Mouse (Mus musculus) limb, embryonic 11.5 days (tissue): ENCODE results near the gene Il20ra. TPM values are rescaled to one million over a fixed set of nuclear protein-coding genes. Genes with fewer than 3 reads are reported as not detected.

ENCODE experiments used
- ATAC-seq: fragments of 200-750 bp; cut with Nextera tagmentation; 2 replicates; pipeline ENCODE4 v1.8.0; 2017; ENCODE audit warnings: low read depth; ENCODE audit not compliant: insufficient number of reproducible peaks, low FRiP score, low TSS enrichment
- DNase-seq: peaks from one replicate; pipeline ENCODE4 v3.0.0-alpha.2; 2015; ENCODE audit warnings: low spot score
- H3K27ac ChIP-seq: fragments of 300-500 bp; sonication (generic); replicated peaks from 2 replicates; pipeline ENCODE4 v1.5.1; 2014; ENCODE audit warnings: low read depth, mild to moderate bottlenecking, low read length
- H3K27me3 ChIP-seq: fragments of 300-500 bp; sonication (generic); 2 replicates; pipeline ENCODE4 v1.6.1; 2014; ENCODE audit warnings: mild to moderate bottlenecking, low read length, mixed read lengths; ENCODE audit not compliant: control insufficient read depth, insufficient read depth
- H3K36me3 ChIP-seq: fragments of 300-500 bp; sonication (generic); 2 replicates; pipeline ENCODE4 v1.6.1; 2014; ENCODE audit warnings: mild to moderate bottlenecking, low read length, moderate library complexity, mixed read lengths; ENCODE audit not compliant: control insufficient read depth, insufficient read depth
- H3K4me1 ChIP-seq: fragments of 300-500 bp; sonication (generic); 2 replicates; pipeline ENCODE4 v1.6.1; 2014; ENCODE audit warnings: low read length, mixed read lengths; ENCODE audit not compliant: control insufficient read depth, insufficient read depth
- H3K4me2 ChIP-seq: fragments of 300-500 bp; sonication (generic); 2 replicates; pipeline ENCODE4 v1.6.1; 2014; ENCODE audit warnings: low read depth, mild to moderate bottlenecking, moderate library complexity; ENCODE audit not compliant: severe bottlenecking
- H3K4me3 ChIP-seq: fragments of 300-500 bp; sonication (generic); 2 replicates; pipeline ENCODE4 v1.5.1; 2014; ENCODE audit warnings: low read depth, low read length
- H3K9ac ChIP-seq: fragments of 300-500 bp; sonication (generic); 2 replicates; pipeline ENCODE4 v1.6.1; 2014; ENCODE audit warnings: mild to moderate bottlenecking, low read length
- H3K9me3 ChIP-seq: fragments of 300-500 bp; sonication (generic); 2 replicates; pipeline ENCODE4 v1.6.1; 2016; ENCODE audit warnings: low read length; ENCODE audit not compliant: control insufficient read depth
- WGBS: fragments of 180-500 bp; shearing (Covaris S2); extraction: QIAGEN DNeasy Blood & Tissue Kit; methylation state at CpG from one replicate; pipeline ENCODE4 v1.1.7; 2014; 5-methylcytosine and 5-hydroxymethylcytosine counted together
- polyA plus RNA-seq: library from polyadenylated mRNA; unstranded; fragments of >200 nt; fragmentation: Nextera tagmentation; extraction: Ambion mirVana; gene quantifications from 2 replicates; pipeline ENCODE4 v1.2.1, GENCODE M21; 2014

Il20ra gene
- polyA plus RNA-seq, 1 experiment from 2014 or later, result 0.09 TPM

GRCm38 (mm10) chr10:19693629-19694028 lies 18.7 kb upstream of the Il20ra start:
- no peak for ATAC-seq
- WGBS, result 64% methylated on average over 2 of the region's 2 CpGs
- H3K9me3 ChIP-seq, result no peaks in the 10 kb centered on the region
- H3K4me1 ChIP-seq, result no peaks in the 10 kb centered on the region
- H3K27ac ChIP-seq, result no peak overlapping the region
- H3K9ac ChIP-seq, result no peak overlapping the region
- H3K4me3 ChIP-seq, result no peak overlapping the region
- no peak overlapping the region for H3K4me2 ChIP-seq
- no peaks in the 10 kb centered on the region for H3K27me3 ChIP-seq
- no peaks in the 10 kb centered on the region for H3K36me3 ChIP-seq
- DNase-seq, result no peak

- Histone ChIP-seq H3K27me3 (no peaks in the 10 kb centered on the region), H3K27ac (no peak overlapping the region), H3K9me3 (no peaks in the 10 kb centered on the region), H3K4me1 (no peaks in the 10 kb centered on the region), H3K36me3 (no peaks in the 10 kb centered on the region), H3K4me2 (no peak overlapping the region), H3K9ac (no peak overlapping the region), H3K4me3 (no peak overlapping the region)
- WGBS, result 58% methylated on average over 1 of the region's 1 CpGs
- no peak for DNase-seq
- no peak for ATAC-seq
Measured at GRCm38 (mm10) chr10:19699331-19699730, 13.0 kb upstream of the Il20ra start.

GRCm38 (mm10) chr10:19704445-19704844 lies 7.9 kb upstream of the Il20ra start:
- ATAC-seq (no peak), DNase-seq (no peak)
- no peak overlapping the region for H3K9ac ChIP-seq
- no peak overlapping the region for H3K27ac ChIP-seq
- no peak overlapping the region for H3K4me3 ChIP-seq
- H3K4me1 ChIP-seq, result no peaks in the 10 kb centered on the region
- H3K4me2 ChIP-seq, result no peak overlapping the region
- H3K36me3 ChIP-seq, result no peaks in the 10 kb centered on the region
- 69% methylated on average over 8 of the region's 8 CpGs for WGBS
- no peaks in the 10 kb centered on the region for H3K27me3 ChIP-seq
- H3K9me3 ChIP-seq, result no peaks in the 10 kb centered on the region

- no peak for DNase-seq
- no peak overlapping the region for H3K9ac ChIP-seq
- peaks cover 8% of the 10 kb centered on the region for H3K27me3 ChIP-seq
- H3K4me1 ChIP-seq, result no peaks in the 10 kb centered on the region
- H3K4me3 ChIP-seq, result no peak overlapping the region
- H3K36me3 ChIP-seq, result no peaks in the 10 kb centered on the region
- no peak overlapping the region for H3K4me2 ChIP-seq
- no peak overlapping the region for H3K27ac ChIP-seq
- no peaks in the 10 kb centered on the region for H3K9me3 ChIP-seq
- WGBS, result 63% methylated on average over 12 of the region's 12 CpGs
- ATAC-seq, result no peak
Measured at GRCm38 (mm10) chr10:19707768-19708167, 4.6 kb upstream of the Il20ra start.

- Histone ChIP-seq H3K4me2 (no peak overlapping the region), H3K4me1 (no peaks in the 10 kb centered on the region), H3K4me3 (no peak overlapping the region), H3K9ac (no peak overlapping the region), H3K9me3 (no peaks in the 10 kb centered on the region), H3K36me3 (no peaks in the 10 kb centered on the region), H3K27ac (no peak overlapping the region), H3K27me3 (peaks cover 8% of the 10 kb centered on the region)
- 55% methylated on average over 12 of the region's 12 CpGs for WGBS
- no peak for ATAC-seq
- DNase-seq, result peak; percentile 54
Measured at GRCm38 (mm10) chr10:19708277-19709070, 3.9 kb upstream of the Il20ra start.

GRCm38 (mm10) chr10:19711020-19711419 lies 1.4 kb upstream of the Il20ra start:
- Histone ChIP-seq H3K4me3 (no peak overlapping the region), H3K27ac (no peak overlapping the region), H3K9me3 (no peaks in the 10 kb centered on the region), H3K4me1 (no peaks in the 10 kb centered on the region), H3K4me2 (no peak overlapping the region), H3K27me3 (peaks cover 8% of the 10 kb centered on the region), H3K36me3 (no peaks in the 10 kb centered on the region), H3K9ac (no peak overlapping the region)
- WGBS, result 82% methylated on average over 3 of the region's 3 CpGs
- DNase-seq, result no peak
- ATAC-seq, result no peak

- Histone ChIP-seq H3K9ac (no peak overlapping the region), H3K27ac (no peak overlapping the region), H3K36me3 (no peaks in the 10 kb centered on the region), H3K4me2 (no peak overlapping the region), H3K27me3 (peaks cover 8% of the 10 kb centered on the region), H3K9me3 (no peaks in the 10 kb centered on the region), H3K4me1 (no peaks in the 10 kb centered on the region), H3K4me3 (no peak overlapping the region)
- DNase-seq (peak; percentile 41), ATAC-seq (no peak)
- WGBS, result 55% methylated on average over 7 of the region's 7 CpGs
Measured at GRCm38 (mm10) chr10:19711551-19712171, 709 bp upstream of the Il20ra start.

- Histone ChIP-seq H3K36me3 (no peaks in the 10 kb centered on the region), H3K27ac (no peak overlapping the region), H3K4me1 (no peaks in the 10 kb centered on the region), H3K9ac (no peak overlapping the region), H3K4me3 (no peak overlapping the region), H3K4me2 (no peak overlapping the region), H3K27me3 (no peaks in the 10 kb centered on the region), H3K9me3 (no peaks in the 10 kb centered on the region)
- WGBS, result 82% methylated on average over 3 of the region's 3 CpGs
- ATAC-seq (no peak), DNase-seq (no peak)
Measured at GRCm38 (mm10) chr10:19718627-19719026, 6.3 kb downstream of the Il20ra start.
